Mouse (Mus musculus) liver, embryonic 14.5 days (tissue): Measurements from ENCODE around the gene Bcor.

Experiments used
- CTCF ChIP-seq: IDR thresholded peaks from 2 replicates; pipeline ENCODE4 v1.5.1; 2016; ENCODE audit warnings: antibody characterized with exemption, low read depth, control low read depth
- EP300 ChIP-seq: IDR thresholded peaks from 2 replicates; pipeline ENCODE4 v1.6.1; 2016; ENCODE audit warnings: antibody characterized with exemption, low read depth

- TF ChIP-seq CTCF (no peak), EP300 (no peak)
Measured at GRCm38 (mm10) chrX:12127106-12127670, 33.0 kb downstream of the Bcor start.
